Mouse (Mus musculus) intestine, embryonic 14.5 days (tissue): Measurements from ENCODE around the gene Grap2. TPM values are rescaled to one million over a fixed set of nuclear protein-coding genes. Genes with fewer than 3 reads are reported as not detected.
A peak's percentile ranks its signal among the peaks of the same experiment; 100 is the strongest.

Experiments used
- ATAC-seq: fragments of 200-750 bp; cut with Nextera tagmentation; replicated peaks from 2 replicates; pipeline ENCODE4 v1.8.0; 2017; ENCODE audit warnings: low read depth, moderate number of reproducible peaks, moderate TSS enrichment, moderate library complexity; ENCODE audit not compliant: low FRiP score, low TSS enrichment
- DNase-seq: peaks from one replicate; pipeline ENCODE4 v3.0.0-alpha.2; 2018; ENCODE audit warnings: low spot score
- H3K27ac ChIP-seq: fragments of 300-500 bp; sonication (generic); 2 replicates; pipeline ENCODE4 v1.5.1; 2014; ENCODE audit warnings: low read depth, mild to moderate bottlenecking, control low read depth
- H3K27me3 ChIP-seq: fragments of 300-500 bp; sonication (generic); replicated peaks from 2 replicates; pipeline ENCODE4 v1.6.1; 2014; ENCODE audit warnings: low read length, control low read depth; ENCODE audit not compliant: control insufficient read depth, insufficient read depth
- H3K36me3 ChIP-seq: fragments of 300-500 bp; sonication (generic); 2 replicates; pipeline ENCODE4 v1.6.1; 2014; ENCODE audit warnings: low read length, control low read depth; ENCODE audit not compliant: control insufficient read depth, insufficient read depth
- H3K4me1 ChIP-seq: fragments of 300-500 bp; sonication (generic); replicated peaks from 2 replicates; pipeline ENCODE4 v1.6.1; 2014; ENCODE audit warnings: low read length, control low read depth, mixed read lengths; ENCODE audit not compliant: control insufficient read depth, insufficient read depth
- H3K4me2 ChIP-seq: fragments of 300-500 bp; sonication (generic); 2 replicates; pipeline ENCODE4 v1.6.1; 2014; ENCODE audit warnings: low read length
- H3K4me3 ChIP-seq: fragments of 300-500 bp; sonication (generic); 2 replicates; pipeline ENCODE4 v1.5.1; 2014; ENCODE audit warnings: low read depth, low read length, control low read depth, mixed read lengths
- H3K9ac ChIP-seq: fragments of 300-500 bp; sonication (generic); 2 replicates; pipeline ENCODE4 v1.6.1; 2014; ENCODE audit warnings: mild to moderate bottlenecking, low read length
- H3K9me3 ChIP-seq: fragments of 300-500 bp; sonication (generic); 2 replicates; pipeline ENCODE4 v1.6.1; 2016; ENCODE audit warnings: low read length, control low read depth; ENCODE audit not compliant: control insufficient read depth
- WGBS: fragments of 180-500 bp; shearing (Covaris S2); extraction: QIAGEN DNeasy Blood & Tissue Kit; methylation state at CpG from one replicate; pipeline ENCODE4 v1.1.7; 2014; 5-methylcytosine and 5-hydroxymethylcytosine counted together
- polyA plus RNA-seq: library from polyadenylated mRNA; unstranded; fragments of >200 nt; fragmentation: Nextera tagmentation; extraction: Ambion mirVana; gene quantifications from 2 replicates; pipeline ENCODE4 v1.2.1, GENCODE M21; 2014

Grap2 gene
- polyA plus RNA-seq, 1 experiment from 2014 or later = 0.80 TPM

DNA sequence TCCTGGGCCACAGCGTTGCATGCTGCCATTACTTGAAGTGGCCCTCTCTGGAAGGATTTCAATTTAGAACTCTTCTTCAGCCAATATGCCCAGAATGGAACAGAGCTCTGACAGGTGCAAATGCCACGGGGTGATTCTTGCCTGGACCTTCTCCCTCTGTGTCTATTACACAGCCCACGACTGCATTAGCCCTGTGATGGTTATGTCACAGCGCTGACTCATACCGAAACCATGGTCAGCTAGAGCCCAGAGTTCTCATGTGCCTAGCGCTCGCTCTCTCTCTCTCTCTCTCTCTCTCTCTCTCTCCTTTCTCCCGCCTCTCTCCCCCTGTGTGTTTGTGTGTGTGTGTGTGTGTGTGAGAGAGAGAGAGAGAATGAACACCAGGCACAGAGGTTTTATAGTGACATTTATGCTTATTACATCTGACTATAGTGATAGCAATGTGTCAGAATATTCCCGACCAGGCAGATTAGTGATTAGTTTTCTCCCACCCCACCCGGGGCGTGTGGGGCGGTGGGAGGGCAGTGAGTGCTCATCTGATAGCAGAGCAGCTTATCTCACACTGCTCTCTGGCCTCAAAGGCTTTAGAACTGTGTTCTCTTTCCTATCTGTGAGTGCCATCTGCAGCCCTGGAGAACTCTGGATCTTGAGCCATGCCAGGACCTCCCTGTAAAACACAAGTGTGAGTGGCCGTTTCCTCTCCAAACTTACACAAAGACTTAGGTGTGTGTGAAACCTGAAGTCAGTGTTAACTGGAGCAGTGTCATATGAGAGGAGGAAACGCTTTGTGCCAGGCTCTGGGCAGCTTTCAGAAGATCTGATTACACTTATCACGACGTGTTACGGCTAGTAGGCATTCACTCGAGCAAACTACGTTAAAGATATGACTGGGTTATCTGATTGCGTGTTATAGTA is 10.4 kb downstream of the Grap2 start:
- Histone ChIP-seq H3K27me3 (0 out of 2 replicates have a peak, but pooled peaks cover 2% of the 10 kb centered on the region), H3K27ac (no peak overlapping the region), H3K36me3 (no peaks in the 10 kb centered on the region), H3K4me3 (no peak overlapping the region), H3K9ac (no peak overlapping the region), H3K4me1 (no peaks in the 10 kb centered on the region), H3K4me2 (no peak overlapping the region), H3K9me3 (no peaks in the 10 kb centered on the region)
- DNase-seq (no peak), ATAC-seq (no peak)
- WGBS = 60% methylated on average over 20 of the region's 20 CpGs

DNA sequence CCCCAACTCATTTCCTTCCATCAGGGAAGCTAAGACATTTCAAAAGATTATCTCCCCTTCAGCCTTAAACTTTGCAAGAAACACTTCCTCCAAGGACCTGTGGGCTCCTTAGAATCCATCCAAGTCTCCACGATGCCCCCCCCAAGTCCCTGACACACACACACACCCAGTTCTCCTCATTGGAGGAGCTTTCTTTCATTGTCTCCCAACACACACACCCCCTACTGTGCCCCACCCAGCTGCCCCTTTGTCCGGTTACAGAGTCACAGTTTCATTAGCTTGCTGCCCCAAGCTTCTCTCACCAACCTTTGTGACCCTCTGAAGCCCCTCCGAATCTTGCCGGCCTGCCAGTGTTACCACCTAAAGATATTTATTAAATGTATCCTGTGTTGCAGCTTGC is 13.9 kb downstream of the Grap2 start:
- no peaks in the 10 kb centered on the region for H3K36me3 ChIP-seq
- ATAC-seq = no peak
- 52% methylated on average over 4 of the region's 4 CpGs for WGBS
- no peak for DNase-seq
- H3K27ac ChIP-seq = no peak overlapping the region
- no peak overlapping the region for H3K9ac ChIP-seq
- no peaks in the 10 kb centered on the region for H3K27me3 ChIP-seq
- no peaks in the 10 kb centered on the region for H3K4me1 ChIP-seq
- no peak overlapping the region for H3K4me3 ChIP-seq
- H3K4me2 ChIP-seq = no peak overlapping the region
- no peaks in the 10 kb centered on the region for H3K9me3 ChIP-seq

DNA sequence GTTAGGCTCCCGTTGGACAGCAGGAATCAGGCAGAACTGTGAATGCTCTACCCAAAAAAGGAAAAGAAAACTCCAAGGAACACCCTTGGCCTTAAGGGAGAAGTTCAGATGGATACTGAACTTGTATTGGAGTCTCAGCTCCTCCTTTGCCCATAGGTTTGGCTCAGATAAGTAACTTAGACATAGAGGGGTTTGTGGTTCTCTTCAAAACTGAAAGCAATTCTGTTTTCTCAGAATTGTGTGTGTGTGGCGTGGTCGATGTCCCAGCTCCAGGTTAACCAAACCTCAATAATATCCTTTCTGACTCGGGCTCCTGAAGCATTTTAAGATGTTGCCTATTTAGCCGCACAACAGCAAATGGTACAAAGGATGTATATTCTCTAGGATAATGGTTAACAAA is 18.2 kb downstream of the Grap2 start:
- Histone ChIP-seq H3K27ac (no peak overlapping the region), H3K4me1 (no peaks in the 10 kb centered on the region), H3K9me3 (no peaks in the 10 kb centered on the region), H3K9ac (no peak overlapping the region), H3K4me2 (no peak overlapping the region), H3K36me3 (no peaks in the 10 kb centered on the region), H3K4me3 (no peak overlapping the region), H3K27me3 (no peaks in the 10 kb centered on the region)
- WGBS = 89% methylated on average over 5 of the region's 5 CpGs
- no peak for ATAC-seq
- DNase-seq = no peak

DNA sequence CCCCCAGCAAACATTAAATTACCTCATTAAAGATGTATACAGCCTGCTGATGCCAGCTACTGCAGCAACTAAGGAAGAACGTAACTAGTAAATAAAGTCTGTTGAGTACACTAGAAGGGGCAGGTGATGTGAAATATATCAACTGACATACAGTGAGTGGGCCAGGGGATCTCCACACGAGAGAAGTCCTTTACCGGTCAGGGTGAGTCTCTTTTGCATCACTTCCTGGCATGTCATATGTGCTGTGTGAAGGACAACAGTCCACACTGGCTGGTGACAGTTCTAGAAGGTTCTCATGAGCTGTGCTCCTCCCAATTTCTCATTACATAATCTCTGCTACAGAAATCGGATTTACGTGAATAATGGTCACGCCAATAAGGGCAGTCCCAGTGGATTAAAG is 20.3 kb downstream of the Grap2 start:
- H3K27me3 ChIP-seq = no peaks in the 10 kb centered on the region
- no peak overlapping the region for H3K4me3 ChIP-seq
- no peak for ATAC-seq
- no peak overlapping the region for H3K4me2 ChIP-seq
- H3K4me1 ChIP-seq = no peaks in the 10 kb centered on the region
- 83% methylated on average over 6 of the region's 6 CpGs for WGBS
- no peak overlapping the region for H3K27ac ChIP-seq
- H3K9ac ChIP-seq = no peak overlapping the region
- H3K36me3 ChIP-seq = no peaks in the 10 kb centered on the region
- H3K9me3 ChIP-seq = no peaks in the 10 kb centered on the region
- DNase-seq = no peak

DNA sequence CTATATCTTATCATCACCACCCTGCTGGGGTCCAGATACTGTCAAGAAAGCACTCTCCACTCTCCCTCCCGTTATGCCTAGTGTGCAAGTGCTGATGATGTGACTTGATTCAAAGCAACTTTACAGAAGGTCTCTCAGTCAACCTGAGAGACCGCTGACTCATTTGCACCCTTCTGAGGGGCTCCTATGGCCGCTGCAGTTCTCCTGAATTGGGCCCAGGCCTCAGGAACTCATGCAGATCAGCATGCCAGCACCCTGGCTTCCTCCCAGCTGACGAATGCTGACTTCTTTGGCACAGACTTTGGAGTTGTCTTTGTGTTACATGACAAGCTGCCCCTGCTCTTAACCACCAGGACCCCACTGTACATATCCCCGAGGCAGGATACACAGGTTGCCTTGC is 21.5 kb downstream of the Grap2 start:
- no peaks in the 10 kb centered on the region for H3K36me3 ChIP-seq
- no peak overlapping the region for H3K9ac ChIP-seq
- H3K4me2 ChIP-seq = no peak overlapping the region
- no peak overlapping the region for H3K27ac ChIP-seq
- DNase-seq (no peak), ATAC-seq (no peak)
- 72% methylated on average over 5 of the region's 5 CpGs for WGBS
- H3K4me1 ChIP-seq = no peaks in the 10 kb centered on the region
- H3K4me3 ChIP-seq = no peak overlapping the region
- H3K27me3 ChIP-seq = no peaks in the 10 kb centered on the region
- H3K9me3 ChIP-seq = no peaks in the 10 kb centered on the region

DNA sequence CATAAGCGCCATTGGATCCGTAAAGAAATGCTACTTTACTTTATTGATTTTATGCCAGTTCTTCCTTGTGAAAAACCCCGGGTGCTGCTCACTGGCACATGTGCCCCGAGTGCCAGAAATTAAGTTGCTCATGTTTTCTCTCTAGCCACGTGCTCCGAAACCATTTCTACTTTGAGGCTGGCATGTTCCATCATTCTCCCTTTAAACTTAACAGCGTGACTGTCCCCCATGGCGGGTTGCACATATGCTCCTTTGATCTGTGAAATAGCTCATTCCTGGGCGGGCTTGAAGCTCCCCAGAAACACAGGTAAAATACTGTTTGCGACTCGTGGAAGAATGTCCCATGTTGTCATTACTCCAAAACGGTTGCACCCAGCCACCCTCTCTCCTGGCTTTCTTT is 26.4 kb downstream of the Grap2 start:
- Histone ChIP-seq H3K27me3 (no peaks in the 10 kb centered on the region), H3K36me3 (no peaks in the 10 kb centered on the region), H3K27ac (no peak overlapping the region), H3K4me3 (no peak overlapping the region), H3K9me3 (no peaks in the 10 kb centered on the region), H3K4me2 (peak overlapping the region; percentile 42; the same call in 1 of the 2 replicates), H3K4me1 (peaks cover 7% of the 10 kb centered on the region; the same call in 1 of the 2 replicates), H3K9ac (no peak overlapping the region)
- 67% methylated on average over 12 of the region's 12 CpGs for WGBS
- DNase-seq (no peak), ATAC-seq (no peak)

DNA sequence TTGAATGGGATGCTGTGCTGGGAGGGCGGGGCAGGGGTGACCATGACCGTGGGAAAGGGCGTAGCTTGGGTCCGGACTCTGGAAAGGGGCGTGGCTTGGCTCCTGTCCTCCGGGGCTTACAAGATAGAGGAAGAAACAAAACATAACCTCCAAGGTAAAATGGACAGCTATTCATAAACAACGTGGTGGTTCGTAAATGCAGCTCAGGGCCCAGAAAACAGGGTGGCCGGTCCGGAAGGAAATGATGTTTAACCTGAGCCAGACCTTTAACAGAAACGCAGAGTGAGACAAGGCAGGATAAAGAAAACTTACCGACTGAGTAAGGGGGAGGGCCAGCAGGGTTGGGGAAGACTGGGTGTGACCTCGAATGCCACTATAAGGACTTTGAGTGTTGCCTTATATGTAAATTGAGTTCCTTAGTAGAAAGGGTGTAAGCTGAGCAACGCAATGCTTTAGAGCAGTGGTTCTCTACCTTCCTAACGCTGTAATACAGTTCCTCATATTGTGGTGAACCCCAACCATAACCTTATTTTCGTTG is 26.9 kb downstream of the Grap2 start:
- peaks cover 7% of the 10 kb centered on the region; the same call in 1 of the 2 replicates for H3K4me1 ChIP-seq
- no peak overlapping the region for H3K27ac ChIP-seq
- H3K9me3 ChIP-seq = no peaks in the 10 kb centered on the region
- 28% methylated on average over 16 of the region's 16 CpGs for WGBS
- no peaks in the 10 kb centered on the region for H3K27me3 ChIP-seq
- DNase-seq = no peak
- H3K4me2 ChIP-seq = peak overlapping the region; percentile 42
- ATAC-seq = no peak
- H3K9ac ChIP-seq = no peak overlapping the region
- no peak overlapping the region for H3K4me3 ChIP-seq
- H3K36me3 ChIP-seq = no peaks in the 10 kb centered on the region

DNA sequence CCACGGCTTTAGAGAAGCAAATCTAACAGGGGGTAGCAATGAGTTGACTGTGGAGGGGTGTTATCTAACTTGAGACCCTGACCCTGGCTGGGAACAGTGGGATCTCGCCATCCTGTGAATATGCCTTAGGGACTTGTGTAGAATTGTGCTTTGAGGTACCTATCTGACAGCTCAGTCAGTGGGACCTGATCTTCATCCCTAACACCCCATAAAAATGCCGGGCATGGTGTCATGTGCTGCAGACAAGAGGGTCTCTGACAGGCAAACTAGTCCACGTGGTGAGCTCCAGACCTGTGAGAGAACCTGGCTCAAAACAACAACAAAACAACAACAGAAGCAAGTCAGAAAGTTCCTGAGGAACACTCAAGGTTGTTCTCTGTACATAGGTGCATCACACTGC is 27.4 kb downstream of the Grap2 start:
- Histone ChIP-seq H3K27ac (no peak overlapping the region), H3K4me3 (no peak overlapping the region), H3K4me1 (peaks cover 7% of the 10 kb centered on the region; the same call in 1 of the 2 replicates), H3K9ac (no peak overlapping the region), H3K36me3 (no peaks in the 10 kb centered on the region), H3K9me3 (no peaks in the 10 kb centered on the region), H3K4me2 (no peak overlapping the region), H3K27me3 (no peaks in the 10 kb centered on the region)
- WGBS = 68% methylated on average over 4 of the region's 4 CpGs
- DNase-seq = no peak
- ATAC-seq = no peak

DNA sequence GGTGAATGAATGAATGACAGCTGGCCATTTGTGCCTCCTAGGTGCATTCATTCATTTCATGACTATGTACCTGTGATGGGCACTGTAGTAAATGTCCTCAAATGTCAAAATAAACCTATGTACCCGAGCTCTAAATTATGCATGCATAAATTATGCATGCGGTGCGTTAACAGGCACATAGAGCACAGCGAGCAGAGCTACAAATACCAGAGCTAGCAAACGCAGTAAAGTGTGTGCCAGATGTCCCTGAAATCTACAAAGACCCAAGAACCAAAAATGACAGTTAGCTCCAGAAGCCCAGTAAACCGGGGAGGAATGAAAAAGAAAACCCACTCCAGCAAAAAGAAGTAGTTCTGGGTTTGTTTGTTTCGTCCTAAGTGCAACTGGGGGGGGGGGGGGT is 29.1 kb downstream of the Grap2 start:
- DNase-seq = no peak
- 67% methylated on average over 7 of the region's 7 CpGs for WGBS
- Histone ChIP-seq H3K4me2 (no peak overlapping the region), H3K9me3 (no peaks in the 10 kb centered on the region), H3K27me3 (no peaks in the 10 kb centered on the region), H3K4me1 (peaks cover 7% of the 10 kb centered on the region; the same call in 1 of the 2 replicates), H3K9ac (no peak overlapping the region), H3K4me3 (no peak overlapping the region), H3K27ac (no peak overlapping the region), H3K36me3 (no peaks in the 10 kb centered on the region)
- ATAC-seq = no peak
